Mouse (Mus musculus): ENCODE results near the gene A930004D18Rik. TPM values are rescaled to one million over a fixed set of nuclear protein-coding genes. Genes with fewer than 3 reads are reported as not detected.

A930004D18Rik gene
- polyA plus RNA-seq (2015; fragmentation: Illumina TruSeq; extraction: RNeasy Lipid Tissue Mini Kit (QIAGEN cat#74804); ENCODE audit: low read depth, low replicate concordance): 2.2 TPM

DNA sequence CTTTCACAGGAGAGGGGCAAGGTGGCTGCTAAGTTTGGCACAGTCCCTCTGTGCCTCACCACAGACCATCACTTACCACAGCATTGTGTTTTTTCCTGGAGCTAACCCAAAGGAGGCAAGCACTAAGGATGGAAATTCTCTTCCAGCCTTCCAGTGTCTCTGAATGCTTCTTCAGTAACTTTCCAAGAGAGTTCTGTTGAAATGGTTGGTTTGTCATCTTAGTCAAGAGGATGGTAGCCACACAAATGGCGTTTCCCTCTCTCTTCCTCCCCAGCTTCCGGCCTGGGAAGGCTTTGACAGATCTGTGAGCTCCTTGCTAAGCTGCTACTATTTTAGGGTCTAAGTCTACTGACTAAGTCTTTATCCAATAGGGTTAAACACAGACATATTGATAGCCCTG, at the start of gene A930004D18Rik:
Gene A930004D18Rik (minus strand): TSS at position 247 of the 400 bp plus-strand sequence.

DNA sequence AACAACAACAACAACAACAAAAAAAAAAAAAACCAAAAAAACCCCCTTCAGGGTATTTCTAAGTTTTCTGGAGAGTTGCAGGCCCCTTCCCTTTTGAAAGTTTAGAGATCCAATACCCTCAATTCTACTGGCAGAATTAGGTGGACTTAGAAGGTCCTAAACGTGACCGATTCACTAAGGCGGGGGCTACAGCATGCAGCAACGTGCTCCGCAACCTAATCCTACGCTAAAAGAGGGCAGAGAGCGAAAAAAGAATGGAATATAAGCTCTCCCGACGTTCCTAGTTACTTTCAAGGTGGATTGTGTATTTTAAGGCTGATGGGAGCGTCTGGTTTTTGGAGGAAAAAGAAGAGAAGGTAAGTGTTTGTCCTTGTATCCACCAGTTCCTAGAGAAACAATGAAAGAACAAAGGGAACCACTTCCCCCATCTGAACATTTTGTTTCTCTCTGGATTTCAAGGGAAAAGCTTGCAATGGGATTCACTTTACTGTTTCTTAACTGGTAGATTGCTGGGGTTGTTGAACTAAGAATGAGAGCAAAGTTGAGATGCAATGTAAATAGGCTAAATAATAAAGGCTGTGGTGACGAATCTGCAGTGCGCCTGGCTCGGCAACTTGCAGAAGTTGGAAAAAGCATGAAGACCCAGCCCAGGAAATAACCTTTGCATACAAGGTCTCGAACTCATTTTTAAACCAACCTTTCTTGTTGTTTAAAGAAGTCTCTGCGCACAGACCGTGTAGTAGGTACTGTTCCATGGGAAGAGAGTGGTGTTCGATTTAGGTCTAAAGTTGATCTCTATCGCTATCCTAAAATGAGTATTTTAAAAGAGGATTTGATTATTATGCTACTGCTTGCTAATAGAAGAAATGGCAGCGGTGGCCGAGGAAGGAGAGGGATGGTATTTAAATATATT, 17.7 kb upstream of the A930004D18Rik start, which contains the start of gene Mllt10:
Gene Mllt10 (plus strand): TSS at position 222 of the 913 bp plus-strand sequence.

DNA sequence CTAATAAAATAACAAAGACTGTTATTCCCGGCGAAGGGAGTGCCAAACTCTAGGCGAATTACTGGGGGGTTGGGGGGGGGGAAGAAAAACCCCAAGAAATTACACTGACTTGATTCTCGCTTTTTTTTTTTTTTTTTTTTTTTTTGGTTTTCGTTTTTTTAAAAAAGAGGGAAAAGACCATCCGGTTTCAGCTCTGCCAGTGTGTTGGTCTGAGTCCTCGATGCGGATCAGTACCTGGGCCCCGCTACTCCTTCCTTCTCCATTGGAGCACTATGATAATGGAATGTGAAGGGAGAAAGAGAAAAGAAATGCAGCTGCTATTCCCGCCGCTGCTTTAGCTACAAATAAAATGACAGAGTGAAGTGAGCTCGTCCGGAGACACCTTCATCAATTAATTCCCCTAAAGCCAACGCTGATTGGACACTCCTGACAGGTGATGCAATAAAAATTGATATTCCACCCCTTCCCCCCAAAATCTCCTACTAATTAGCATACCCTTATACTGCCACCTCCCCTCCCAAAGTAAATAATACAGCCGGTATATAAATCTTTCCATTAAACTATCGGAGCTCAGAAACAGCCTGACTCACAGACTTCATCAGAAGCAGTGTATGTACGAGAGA, 11.0 kb upstream of the A930004D18Rik start, which contains the start of gene Skida1:
Gene Skida1 (minus strand): TSS at position 599 of the 623 bp plus-strand sequence.

DNA sequence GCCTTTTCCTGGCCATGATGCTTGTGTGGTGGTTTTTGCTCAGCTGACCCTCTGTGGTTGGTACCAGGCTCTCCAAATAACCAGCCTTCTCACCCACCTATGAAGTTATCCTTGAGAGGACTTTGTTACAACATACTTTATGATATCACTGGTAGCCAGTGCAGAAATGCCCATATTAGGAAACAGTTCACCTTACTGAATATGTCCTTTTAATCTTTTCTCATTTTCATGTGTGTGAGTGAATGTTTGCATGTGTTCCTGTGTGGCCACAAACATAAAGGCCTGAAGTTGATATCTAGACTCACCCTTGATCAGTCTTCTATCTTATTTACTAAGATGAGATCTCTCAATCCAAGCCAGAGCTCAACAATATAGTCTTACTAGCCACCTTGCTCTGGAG, 40.7 kb downstream of the A930004D18Rik start, which contains the start of gene H2al2a:
Gene H2al2a (minus strand): TSS at position 101 of the 400 bp plus-strand sequence.

Other genes with a start within 250 kb of the A930004D18Rik start
- not detected for gene H2al2a, start 40.8 kb downstream of the A930004D18Rik start, polyA plus RNA-seq (2015; fragmentation: Illumina TruSeq; extraction: RNeasy Lipid Tissue Mini Kit (QIAGEN cat#74804); ENCODE audit: low read depth, low replicate concordance)
- 5.4 TPM for gene Skida1, start 11.3 kb upstream of the A930004D18Rik start, polyA plus RNA-seq (2015; fragmentation: Illumina TruSeq; extraction: RNeasy Lipid Tissue Mini Kit (QIAGEN cat#74804); ENCODE audit: low read depth, low replicate concordance)
- 25.8 TPM for gene Mllt10, start 17.5 kb upstream of the A930004D18Rik start, polyA plus RNA-seq (2015; fragmentation: Illumina TruSeq; extraction: RNeasy Lipid Tissue Mini Kit (QIAGEN cat#74804); ENCODE audit: low read depth, low replicate concordance)